Mouse (Mus musculus) Muller cell, postnatal 12 days (primary cell): ENCODE results near the gene Snx30.

Experiments
- DNase-seq: peaks from one replicate; pipeline ENCODE4 v3.0.0-alpha.2; 2015; ENCODE audit errors: inconsistent ontology term

Gene Snx30

GRCm38 (mm10) chr4:59794116-59794515, 11.5 kb upstream of the Snx30 start:
- DNase-seq = no peak

- no peak for DNase-seq
These were observed 9.7 kb upstream of the Snx30 start for GRCm38 (mm10) chr4:59795788-59796455.

DNA sequence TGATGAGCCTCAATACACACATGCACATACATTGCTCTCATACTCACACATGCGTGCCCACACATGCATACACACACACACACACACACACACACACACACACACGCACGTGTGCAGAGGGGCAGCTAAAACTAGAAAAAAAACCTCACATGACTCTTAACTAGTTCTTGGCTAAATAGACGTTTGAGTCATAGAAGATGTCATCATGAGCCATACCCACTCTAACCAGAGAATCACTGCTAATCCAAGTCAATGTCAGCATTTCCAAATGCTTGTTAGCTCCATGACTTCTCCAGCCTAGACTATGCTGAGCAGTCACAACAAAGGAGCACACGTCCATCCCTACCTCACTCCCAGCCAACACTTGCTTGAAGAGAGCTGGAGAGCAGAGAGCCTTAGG, 5.5 kb upstream of the Snx30 start:
- DNase-seq = no peak

DNA sequence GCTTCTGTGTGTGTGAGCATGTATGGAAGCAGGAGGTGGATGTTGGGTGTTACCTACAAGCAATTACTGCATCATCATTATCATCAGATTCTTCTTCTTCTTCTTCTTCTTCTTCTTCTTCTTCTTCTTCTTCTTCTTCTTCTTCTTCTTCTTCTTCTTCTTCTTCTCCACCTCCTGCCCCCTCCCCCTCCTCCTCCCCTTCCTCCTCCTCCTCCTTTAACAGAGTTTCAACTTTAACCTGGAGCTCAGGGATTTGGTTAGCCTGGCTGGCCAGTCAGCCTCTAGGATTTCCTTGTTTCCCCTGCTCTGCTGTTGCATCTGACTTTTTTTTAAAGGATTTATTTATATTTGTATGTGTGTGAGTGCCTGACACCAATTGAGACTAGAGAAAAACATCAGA, 4.2 kb upstream of the Snx30 start, which contains the start of gene Inip:
Gene Inip, minus strand, starts transcription at position 101 of the 400 bp plus-strand sequence.
- no peak for DNase-seq

GRCm38 (mm10) chr4:59802107-59802506, 3.5 kb upstream of the Snx30 start:
- DNase-seq = peak; percentile 71

GRCm38 (mm10) chr4:59802792-59803191, 2.8 kb upstream of the Snx30 start:
- DNase-seq = no peak

DNA sequence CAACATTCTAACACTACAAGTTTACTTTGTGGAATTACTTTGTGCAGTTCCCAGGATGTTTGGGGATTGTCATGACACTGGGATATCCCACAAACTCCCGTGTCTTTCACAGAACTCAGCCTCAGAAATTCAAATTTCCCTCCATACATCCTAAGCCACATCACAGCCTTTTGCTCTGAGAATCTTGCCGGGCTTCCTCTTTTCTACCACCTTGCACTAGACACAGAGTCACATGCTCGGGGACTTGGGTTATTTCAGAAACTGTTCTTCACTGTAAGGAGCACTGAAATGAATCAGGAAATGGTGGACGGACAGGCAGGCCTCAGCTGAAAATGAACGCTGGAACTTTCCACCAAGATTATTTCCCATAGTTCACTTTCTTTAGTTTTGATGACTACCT, 2.3 kb upstream of the Snx30 start:
- no peak for DNase-seq

GRCm38 (mm10) chr4:59804754-59805153, 886 bp upstream of the Snx30 start:
- DNase-seq = no peak

- peak; percentile 49 for DNase-seq
These were observed 583 bp downstream of the Snx30 start for GRCm38 (mm10) chr4:59805968-59806878.

DNA sequence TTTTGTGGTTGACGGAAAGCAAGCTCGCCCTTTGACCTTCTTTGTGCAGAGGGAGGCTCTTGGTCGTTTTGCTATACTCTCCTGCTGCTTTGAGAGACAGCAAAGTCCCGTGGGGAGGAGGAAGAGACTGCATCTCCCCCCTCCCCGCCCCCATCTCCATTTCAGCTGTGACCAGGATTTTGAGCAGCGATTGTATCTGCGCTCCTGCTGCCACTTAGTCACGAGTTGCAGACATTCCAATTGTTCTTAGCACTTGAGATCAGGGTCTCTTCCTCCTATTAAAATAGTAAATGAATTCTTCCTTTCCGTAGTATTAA, 1.2 kb downstream of the Snx30 start:
- peak; percentile 49 for DNase-seq

DNA sequence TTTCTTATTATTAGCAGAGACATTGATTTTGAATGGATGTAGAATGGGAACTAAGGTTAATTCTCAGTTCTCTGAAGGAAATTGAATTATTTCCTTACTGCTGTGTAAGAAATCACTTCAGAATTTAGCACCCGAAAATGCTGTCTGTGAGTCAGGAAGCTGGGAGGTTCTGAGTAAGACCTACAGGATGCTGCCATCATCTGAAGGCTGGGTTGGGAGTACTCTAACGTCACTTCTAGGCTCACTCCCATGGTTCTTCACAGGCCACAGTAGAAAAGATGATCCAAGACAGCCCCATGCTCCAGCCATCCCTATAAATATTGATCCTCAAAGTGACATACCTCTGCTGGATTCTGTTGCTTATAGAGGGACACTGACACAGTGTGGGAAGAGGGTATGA, 1.9 kb downstream of the Snx30 start:
- DNase-seq = no peak

DNA sequence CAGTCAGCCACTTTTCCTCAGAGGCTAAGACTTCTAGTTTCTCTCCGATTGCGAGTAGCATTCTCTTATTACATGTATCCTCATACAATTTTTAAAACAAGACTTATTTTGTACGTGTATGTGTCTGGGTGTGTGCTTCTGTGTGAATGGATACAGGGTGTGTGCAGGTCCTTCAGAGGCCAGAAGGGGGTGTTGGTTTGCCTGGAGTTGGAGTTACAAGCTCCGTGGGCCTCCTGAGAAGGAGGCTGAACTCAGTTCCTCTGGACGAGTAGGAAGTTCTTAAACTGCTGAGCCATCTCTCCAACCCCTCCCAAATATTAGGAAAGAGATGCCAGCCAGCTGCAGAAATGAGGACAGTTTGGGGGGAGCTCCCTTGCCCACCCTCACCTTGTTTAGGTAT, 2.8 kb downstream of the Snx30 start:
- DNase-seq = no peak

- no peak for DNase-seq
These were observed 8.5 kb downstream of the Snx30 start for GRCm38 (mm10) chr4:59814094-59814493.

DNA sequence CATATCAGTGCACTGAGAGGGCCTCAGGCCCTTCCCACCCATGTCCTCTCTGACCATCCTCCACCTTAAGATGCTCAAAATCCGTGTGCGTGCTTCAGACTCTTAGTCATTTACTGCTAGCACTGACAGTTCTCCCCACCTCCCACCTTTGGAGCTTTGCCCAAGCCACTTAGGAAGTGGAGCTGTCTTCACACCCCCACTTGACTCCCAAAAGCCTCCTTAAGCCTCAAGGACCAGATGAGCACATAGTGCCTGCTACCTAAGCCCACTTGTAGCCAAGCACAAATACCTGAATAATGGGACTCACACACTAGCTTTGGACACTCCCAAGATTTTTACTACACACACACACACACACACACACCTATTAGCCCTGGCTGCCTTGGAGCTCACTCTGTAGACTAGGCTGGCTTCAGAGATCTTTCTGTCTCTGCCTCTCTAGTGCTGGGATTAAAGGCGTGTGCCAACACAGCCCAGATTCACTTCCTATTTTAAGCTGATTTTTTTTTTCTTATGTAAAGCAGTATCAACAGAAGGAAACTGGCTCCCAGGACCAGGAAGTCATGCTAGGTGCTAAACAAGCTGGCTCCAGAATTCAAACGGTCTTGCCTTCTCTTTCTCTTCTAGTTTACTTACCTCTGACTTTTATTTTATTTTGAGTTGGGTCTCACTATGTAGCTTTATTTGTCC, 9.6 kb downstream of the Snx30 start:
- DNase-seq = no peak

DNA sequence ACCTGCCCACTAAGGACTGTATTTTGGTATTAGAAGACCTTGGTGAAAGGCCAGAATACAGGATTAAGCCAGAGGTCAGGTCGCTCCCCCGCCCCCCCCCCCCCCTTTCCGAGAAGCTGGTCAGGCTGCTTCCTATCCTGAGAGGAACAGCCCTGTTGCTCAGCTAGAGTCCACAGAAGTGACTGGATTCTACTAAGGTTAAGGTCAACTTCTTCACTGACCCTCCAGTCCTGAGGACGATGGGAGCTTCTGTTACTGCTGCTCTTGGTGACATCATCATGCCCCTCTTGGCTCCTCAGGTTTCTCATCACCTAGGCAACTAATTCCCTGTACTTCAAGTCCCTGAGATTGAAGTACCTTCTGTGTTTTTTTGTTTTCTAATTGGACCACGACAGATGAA, 10.4 kb downstream of the Snx30 start:
- no peak for DNase-seq

DNA sequence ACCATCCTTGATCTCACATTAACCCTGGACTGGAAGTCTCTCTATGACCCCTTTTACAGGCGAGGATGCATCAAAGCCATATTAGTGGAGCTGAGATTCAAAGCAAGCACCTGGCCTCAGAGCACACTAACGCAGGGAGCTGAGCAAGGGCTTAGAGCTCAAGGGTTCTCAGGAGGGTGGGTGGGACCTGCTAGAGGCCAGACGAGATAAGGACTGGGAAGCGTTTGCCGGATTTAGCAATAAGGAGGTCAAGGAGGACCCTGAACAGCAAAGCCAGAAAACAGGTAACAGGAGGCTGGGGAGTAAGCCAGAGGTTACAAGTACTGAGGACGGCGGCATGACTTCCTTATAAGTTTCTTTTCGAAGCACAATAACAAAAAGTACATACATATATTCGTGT, 10.8 kb downstream of the Snx30 start:
- DNase-seq = no peak

- DNase-seq = no peak
These were observed 12.2 kb downstream of the Snx30 start for GRCm38 (mm10) chr4:59817790-59818189.

GRCm38 (mm10) chr4:59818498-59818897, 12.9 kb downstream of the Snx30 start:
- DNase-seq = no peak

- DNase-seq = no peak
These were observed 13.4 kb downstream of the Snx30 start for GRCm38 (mm10) chr4:59819054-59819472.

- DNase-seq = peak; percentile 72
These were observed 13.9 kb downstream of the Snx30 start for GRCm38 (mm10) chr4:59819477-59820022.

DNA sequence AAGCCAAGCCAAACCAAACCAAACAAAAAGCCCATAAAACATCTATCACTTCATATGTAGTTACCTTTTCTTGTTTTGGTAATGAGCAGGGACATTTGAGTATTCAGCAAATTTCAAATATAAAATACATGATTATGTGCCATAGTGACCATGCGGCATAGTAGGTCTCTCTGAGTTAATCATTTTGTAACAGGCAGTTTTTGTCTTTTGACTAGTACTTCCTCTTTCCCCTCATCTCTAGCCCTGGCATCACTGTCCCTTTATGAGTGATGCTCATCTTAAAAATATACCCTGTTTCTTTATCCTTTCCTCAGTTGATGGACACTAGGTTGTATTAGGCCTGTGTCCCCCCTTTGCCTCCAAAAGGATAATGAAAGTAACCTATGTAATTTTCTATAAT, 15.9 kb downstream of the Snx30 start:
- no peak for DNase-seq

GRCm38 (mm10) chr4:59822119-59822518, 16.5 kb downstream of the Snx30 start:
- no peak for DNase-seq
